Mouse (Mus musculus) cortical plate, adult 2 months (tissue): ENCODE results near the gene Muc1.

ENCODE experiments used
- CTCF ChIP-seq: fragments of 200-500 bp; IDR thresholded peaks from 2 replicates; pipeline ENCODE4 v1.5.1; 2011; ENCODE audit warnings: mild to moderate bottlenecking, control low read depth, low read length; ENCODE audit not compliant: insufficient read depth; ENCODE audit errors: extremely low read depth
- POLR2A ChIP-seq: fragments of 200-500 bp; IDR thresholded peaks from 2 replicates; pipeline ENCODE4 v1.6.1; 2011; ENCODE audit warnings: mild to moderate bottlenecking, low read length, control low read depth; ENCODE audit not compliant: insufficient read depth; ENCODE audit errors: extremely low read depth

DNA sequence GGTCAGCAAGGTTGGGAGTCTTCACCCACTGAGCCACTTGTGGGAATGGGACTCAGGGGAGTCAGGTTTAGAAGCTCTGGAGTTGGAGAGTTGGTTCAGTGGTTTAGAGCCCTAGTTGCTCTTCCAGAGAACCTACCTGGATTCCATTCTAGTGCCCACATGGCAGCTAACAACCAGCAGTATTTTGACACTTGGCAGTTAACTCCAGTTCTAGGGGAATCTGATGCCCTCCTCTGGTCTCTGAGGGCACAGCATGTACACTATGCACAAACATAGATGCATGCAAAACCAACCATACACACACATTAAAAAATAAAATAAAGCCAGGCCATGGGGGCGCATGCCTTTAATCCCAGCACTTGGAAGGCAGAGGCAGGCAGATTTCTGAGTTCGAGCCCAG is 35.0 kb upstream of the Muc1 start:
- TF ChIP-seq POLR2A (no peak), CTCF (0 out of 2 replicates have a peak, but pooled peaks have one; percentile 7)
